Mouse (Mus musculus) mouse embryonic stem cell (cell line): Measurements from ENCODE around the gene Gm3500.
"Not testable (repeated sequence)": the region's sequence is repeated elsewhere in the genome, so short reads cannot be mapped to it uniquely, and the experiment has no call there.

Source experiments
- in situ Hi-C, 2 experiments: fragments of 300-500 bp; cut with MboI; formaldehyde crosslinking; loops; 1 replicate in 1 of 2; 3 replicates in 1 of 2; pipeline ENCODE4 v1.14.3; 2019 to 2020; ENCODE audit warnings: low sequenced_read_pairs in 2 of 2, low pct_unique_long_range_greater_than_20kb in 1 of 2, mixed read lengths in 1 of 2; ENCODE audit not compliant: unreplicated experiment in 1 of 2

Gene Gm3500

GRCm38 (mm10) chr14:5388949-5389348 lies at the start of gene Gm3500:
Gene Gm3500 (minus strand): TSS chr14:5389049.
- in situ Hi-C loops: not testable (repeated sequence)

GRCm38 (mm10) chr14:5334828-5335227 lies 54.0 kb downstream of the Gm3500 start, which contains the start of gene Gm3542:
Gene Gm3542 (minus strand): TSS chr14:5334928.
- in situ Hi-C loops: not testable (repeated sequence)
